Mouse (Mus musculus) heart, embryonic 12.5 days (tissue): ENCODE measurements around the gene Abl2. TPM values are rescaled to one million over a fixed set of nuclear protein-coding genes. Genes with fewer than 3 reads are reported as not detected.

Source experiments
- ATAC-seq: fragments of 200-750 bp; cut with Nextera tagmentation; 2 replicates; pipeline ENCODE4 v1.8.0; 2017; ENCODE audit warnings: moderate TSS enrichment, moderate library complexity; ENCODE audit not compliant: insufficient number of reproducible peaks, low FRiP score
- H3K27ac ChIP-seq: fragments of 300-500 bp; sonication (generic); 2 replicates; pipeline ENCODE4 v1.5.1; 2016; ENCODE audit warnings: mild to moderate bottlenecking, moderate library complexity; ENCODE audit not compliant: poor library complexity, severe bottlenecking
- H3K27me3 ChIP-seq: fragments of 300-500 bp; sonication (generic); replicated peaks from 2 replicates; pipeline ENCODE4 v1.6.1; 2016; ENCODE audit warnings: mild to moderate bottlenecking, moderate library complexity
- H3K36me3 ChIP-seq: fragments of 300-500 bp; sonication (generic); 2 replicates; pipeline ENCODE4 v1.6.1; 2016; ENCODE audit warnings: mild to moderate bottlenecking, moderate library complexity
- H3K4me1 ChIP-seq: fragments of 300-500 bp; sonication (generic); replicated peaks from 2 replicates; pipeline ENCODE4 v1.6.1; 2016; ENCODE audit warnings: mild to moderate bottlenecking
- H3K4me2 ChIP-seq: fragments of 300-500 bp; sonication (generic); 2 replicates; pipeline ENCODE4 v1.6.1; 2016; ENCODE audit warnings: mild to moderate bottlenecking, moderate library complexity
- H3K4me3 ChIP-seq: fragments of 300-500 bp; sonication (generic); 2 replicates; pipeline ENCODE4 v1.5.1; 2016; ENCODE audit warnings: mild to moderate bottlenecking
- H3K9ac ChIP-seq: fragments of 300-500 bp; sonication (generic); 2 replicates; pipeline ENCODE4 v1.6.1; 2016; ENCODE audit warnings: mild to moderate bottlenecking, moderate library complexity
- H3K9me3 ChIP-seq: fragments of 300-500 bp; sonication (generic); replicated peaks from 2 replicates; pipeline ENCODE4 v1.6.1; 2016; ENCODE audit warnings: mild to moderate bottlenecking, moderate library complexity
- WGBS: fragments of 180-500 bp; shearing (Covaris S2); methylation state at CpG from one replicate; pipeline ENCODE4 v1.1.7; 2016; 5-methylcytosine and 5-hydroxymethylcytosine counted together
- polyA plus RNA-seq: library from polyadenylated mRNA; unstranded; fragments of >200 nt; fragmentation: Nextera tagmentation; extraction: Ambion mirVana; gene quantifications from 2 replicates; pipeline ENCODE4 v1.2.1, GENCODE M21; 2016

Abl2 gene
- polyA plus RNA-seq, 1 experiment from 2014 or later = 4.1 TPM

- H3K36me3 ChIP-seq = peaks cover 78% of the 10 kb centered on the region
- no peak overlapping the region for H3K4me3 ChIP-seq
- no peaks in the 10 kb centered on the region for H3K27me3 ChIP-seq
- ATAC-seq = no peak
- no peaks in the 10 kb centered on the region for H3K9me3 ChIP-seq
- H3K27ac ChIP-seq = no peak overlapping the region
- WGBS = 81% methylated on average over 2 of the region's 2 CpGs
- H3K4me2 ChIP-seq = no peak overlapping the region
- no peak overlapping the region for H3K9ac ChIP-seq
- no peaks in the 10 kb centered on the region for H3K4me1 ChIP-seq
Measured at GRCm38 (mm10) chr1:156635148-156635547, 76.6 kb downstream of the Abl2 start.

GRCm38 (mm10) chr1:156639455-156639854 lies 80.9 kb downstream of the Abl2 start:
- Histone ChIP-seq H3K27ac (no peak overlapping the region), H3K27me3 (no peaks in the 10 kb centered on the region), H3K4me3 (no peak overlapping the region), H3K9ac (no peak overlapping the region), H3K4me1 (no peaks in the 10 kb centered on the region), H3K4me2 (no peak overlapping the region), H3K9me3 (no peaks in the 10 kb centered on the region), H3K36me3 (peaks cover 78% of the 10 kb centered on the region)
- no peak for ATAC-seq
- 88% methylated on average over 5 of the region's 5 CpGs for WGBS

DNA sequence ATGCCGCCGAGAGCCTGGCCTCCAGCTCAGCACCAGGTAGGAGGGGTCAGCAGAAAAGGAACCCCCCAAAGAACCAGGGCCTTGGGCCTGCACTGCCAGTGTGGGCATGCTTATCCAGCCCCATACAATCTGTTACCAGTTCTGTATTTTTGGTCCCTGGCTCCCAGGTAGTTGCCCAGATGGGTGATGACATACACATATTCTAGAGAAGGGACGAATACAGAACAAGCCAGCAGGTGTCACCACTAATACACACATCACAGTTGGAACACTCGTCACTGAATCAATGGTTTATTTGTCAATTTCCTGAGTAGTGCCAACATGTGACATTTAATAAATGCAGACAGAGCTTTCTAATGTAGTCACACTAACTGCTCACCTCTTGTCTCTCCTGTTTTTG lies 82.0 kb downstream of the Abl2 start:
- Histone ChIP-seq H3K27me3 (no peaks in the 10 kb centered on the region), H3K4me1 (no peaks in the 10 kb centered on the region), H3K4me2 (no peak overlapping the region), H3K9me3 (no peaks in the 10 kb centered on the region), H3K4me3 (no peak overlapping the region), H3K9ac (no peak overlapping the region), H3K36me3 (peaks cover 67% of the 10 kb centered on the region), H3K27ac (no peak overlapping the region)
- 79% methylated on average over 4 of the region's 4 CpGs for WGBS
- no peak for ATAC-seq

DNA sequence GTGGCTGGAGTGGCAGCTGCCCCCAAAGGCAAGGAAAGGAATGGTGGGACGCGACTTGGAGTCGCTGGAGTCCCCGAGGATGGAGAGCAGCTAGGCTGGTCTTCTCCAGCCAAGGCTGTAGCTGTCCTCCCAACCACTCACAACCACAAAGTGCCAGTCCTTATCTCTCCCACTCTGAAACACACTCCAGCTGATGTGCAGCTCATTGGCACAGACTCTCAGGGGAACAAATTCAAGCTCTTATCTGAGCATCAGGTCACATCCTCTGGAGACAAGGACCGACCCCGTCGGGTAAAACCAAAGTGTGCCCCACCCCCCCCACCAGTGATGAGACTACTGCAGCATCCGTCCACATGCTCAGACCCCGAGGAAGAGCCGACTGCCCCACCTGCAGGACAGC lies 83.2 kb downstream of the Abl2 start:
- H3K36me3 ChIP-seq = peaks cover 55% of the 10 kb centered on the region
- H3K4me2 ChIP-seq = no peak overlapping the region
- H3K4me1 ChIP-seq = no peaks in the 10 kb centered on the region
- H3K4me3 ChIP-seq = no peak overlapping the region
- no peaks in the 10 kb centered on the region for H3K27me3 ChIP-seq
- 62% methylated on average over 10 of the region's 10 CpGs for WGBS
- no peak overlapping the region for H3K9ac ChIP-seq
- ATAC-seq = no peak
- H3K9me3 ChIP-seq = no peaks in the 10 kb centered on the region
- no peak overlapping the region for H3K27ac ChIP-seq

DNA sequence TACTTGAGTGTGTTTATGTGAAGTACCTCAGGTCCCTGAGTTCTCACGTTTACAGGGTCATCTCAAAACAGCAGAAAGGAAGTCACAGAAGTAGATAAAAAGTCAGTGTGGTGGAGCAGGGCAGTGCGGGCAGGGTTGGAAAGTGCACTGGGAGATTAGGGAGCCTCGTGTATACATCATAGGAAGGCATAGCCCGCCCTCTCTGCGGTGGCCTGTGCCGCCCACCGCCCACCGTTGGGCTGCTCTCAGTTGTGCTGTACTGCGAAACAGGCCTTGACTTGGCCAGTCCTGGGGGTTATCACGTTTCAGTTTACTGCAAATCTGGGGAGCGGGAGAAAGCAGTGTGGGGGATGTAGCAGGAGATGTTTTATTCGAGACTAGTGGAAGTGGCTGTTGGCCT lies 84.2 kb downstream of the Abl2 start:
- H3K9ac ChIP-seq = no peak overlapping the region

GRCm38 (mm10) chr1:156644061-156644460 lies 85.5 kb downstream of the Abl2 start:
- Histone ChIP-seq H3K9me3 (no peaks in the 10 kb centered on the region), H3K9ac (no peak overlapping the region), H3K4me3 (no peak overlapping the region), H3K27ac (no peak overlapping the region), H3K4me2 (no peak overlapping the region), H3K27me3 (no peaks in the 10 kb centered on the region), H3K4me1 (peaks cover 5% of the 10 kb centered on the region), H3K36me3 (peaks cover 50% of the 10 kb centered on the region)
- WGBS = 85% methylated on average over 10 of the region's 10 CpGs
- ATAC-seq = no peak

More for the DNA sequence above, 84.2 kb downstream of the Abl2 start:
- Histone ChIP-seq H3K27me3 (no peaks in the 10 kb centered on the region), H3K4me3 (no peak overlapping the region), H3K36me3 (peaks cover 54% of the 10 kb centered on the region), H3K27ac (no peak overlapping the region), H3K9me3 (no peaks in the 10 kb centered on the region), H3K4me2 (no peak overlapping the region), H3K4me1 (no peaks in the 10 kb centered on the region)
- WGBS = 62% methylated on average over 12 of the region's 12 CpGs
- ATAC-seq = no peak

GRCm38 (mm10) chr1:156644780-156645523 lies 86.4 kb downstream of the Abl2 start:
- no peak overlapping the region for H3K27ac ChIP-seq
- H3K36me3 ChIP-seq = peaks cover 45% of the 10 kb centered on the region
- H3K4me1 ChIP-seq = peaks cover 6% of the 10 kb centered on the region
- no peak for ATAC-seq
- H3K4me2 ChIP-seq = no peak overlapping the region
- H3K9ac ChIP-seq = no peak overlapping the region
- no peak overlapping the region for H3K4me3 ChIP-seq
- 86% methylated on average over 13 of the region's 13 CpGs for WGBS
- no peaks in the 10 kb centered on the region for H3K27me3 ChIP-seq
- no peaks in the 10 kb centered on the region for H3K9me3 ChIP-seq

DNA sequence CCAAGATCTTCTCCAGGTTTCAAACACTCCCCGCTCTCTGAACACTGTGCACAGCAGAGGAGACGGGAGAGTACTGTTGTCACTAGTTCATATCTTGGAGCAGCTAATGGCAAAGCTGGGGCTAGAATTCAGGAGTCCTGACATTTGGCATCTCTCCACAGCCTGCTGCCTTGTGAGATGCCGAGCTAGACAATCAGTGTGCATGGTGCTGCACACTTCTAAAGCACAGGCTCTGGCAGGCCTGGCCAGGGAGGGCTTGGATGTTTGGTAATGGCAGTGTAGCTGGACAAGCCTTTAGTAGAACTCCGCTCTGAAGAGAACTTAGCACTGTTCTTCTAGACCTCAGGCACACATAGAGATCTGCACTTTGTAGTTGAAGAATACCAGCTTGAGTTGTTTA lies 87.4 kb downstream of the Abl2 start:
- Histone ChIP-seq H3K9me3 (no peaks in the 10 kb centered on the region), H3K9ac (no peak overlapping the region), H3K27me3 (no peaks in the 10 kb centered on the region), H3K4me1 (peaks cover 6% of the 10 kb centered on the region), H3K4me2 (no peak overlapping the region), H3K36me3 (peaks cover 36% of the 10 kb centered on the region), H3K4me3 (no peak overlapping the region), H3K27ac (no peak overlapping the region)
- WGBS = 76% methylated on average over 4 of the region's 4 CpGs
- ATAC-seq = no peak

GRCm38 (mm10) chr1:156648705-156649104 lies 90.1 kb downstream of the Abl2 start:
- H3K9ac ChIP-seq = no peak overlapping the region
- WGBS = 11% methylated on average over 2 of the region's 2 CpGs
- H3K4me1 ChIP-seq = peaks cover 6% of the 10 kb centered on the region

GRCm38 (mm10) chr1:156650631-156651030 lies 92.0 kb downstream of the Abl2 start:
- Histone ChIP-seq H3K4me1 (peaks cover 6% of the 10 kb centered on the region), H3K9me3 (no peaks in the 10 kb centered on the region), H3K4me3 (no peak overlapping the region), H3K9ac (no peak overlapping the region), H3K27me3 (no peaks in the 10 kb centered on the region), H3K27ac (no peak overlapping the region), H3K36me3 (0 out of 2 replicates have a peak, but pooled peaks cover 12% of the 10 kb centered on the region), H3K4me2 (no peak overlapping the region)
- WGBS = 72% methylated on average over 9 of the region's 9 CpGs
- ATAC-seq = no peak

More at GRCm38 (mm10) chr1:156648705-156649104, 90.1 kb downstream of the Abl2 start:
- Histone ChIP-seq H3K9me3 (no peaks in the 10 kb centered on the region), H3K4me3 (no peak overlapping the region), H3K27ac (no peak overlapping the region), H3K27me3 (no peaks in the 10 kb centered on the region), H3K4me2 (no peak overlapping the region), H3K36me3 (peaks cover 9% of the 10 kb centered on the region; the same call in 1 of the 2 replicates)
- no peak; the same call in 1 of the 2 replicates for ATAC-seq

DNA sequence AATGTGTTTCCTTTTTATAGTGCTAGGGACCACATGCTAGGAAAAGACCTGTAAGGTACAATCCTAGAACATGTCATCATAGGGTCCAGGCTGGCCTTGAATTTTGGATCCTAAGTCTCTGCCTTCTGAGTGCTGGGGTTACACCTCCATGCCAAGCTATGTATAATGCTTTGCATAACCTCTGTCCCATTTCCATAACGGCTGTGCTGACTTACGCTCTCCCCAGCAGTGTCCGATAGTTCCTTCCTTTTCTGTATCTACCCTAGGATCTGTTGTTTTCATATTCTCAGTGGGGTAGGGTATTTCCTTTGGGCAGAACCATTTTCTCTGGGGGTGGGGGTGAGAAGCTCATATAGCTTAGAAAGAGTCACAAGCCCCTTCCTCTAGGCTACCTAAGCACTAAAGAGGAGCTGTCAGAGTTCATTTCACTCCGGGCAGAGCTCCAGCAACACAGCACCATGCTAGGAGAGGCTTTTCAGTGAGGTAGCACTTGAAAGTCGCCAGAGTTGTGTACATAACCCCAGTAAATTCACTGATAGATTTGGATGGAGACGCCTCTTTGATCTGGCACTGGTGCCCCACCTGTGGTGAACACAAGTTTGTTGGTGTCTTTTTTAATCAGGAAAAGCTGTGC lies 93.7 kb downstream of the Abl2 start:
- Histone ChIP-seq H3K9me3 (no peaks in the 10 kb centered on the region), H3K4me1 (peaks cover 6% of the 10 kb centered on the region), H3K27me3 (no peaks in the 10 kb centered on the region), H3K36me3 (peaks cover 19% of the 10 kb centered on the region; the same call in 1 of the 2 replicates), H3K4me3 (no peak overlapping the region), H3K27ac (no peak overlapping the region), H3K9ac (no peak overlapping the region), H3K4me2 (no peak overlapping the region)
- no peak for ATAC-seq
- 60% methylated on average over 6 of the region's 6 CpGs for WGBS
